Mouse (Mus musculus) layer of hippocampus, adult 18-20 months (tissue): ENCODE results near the gene Pcdh18. TPM values are rescaled to one million over a fixed set of nuclear protein-coding genes. Genes with fewer than 3 reads are reported as not detected.
A peak's percentile ranks its signal among the peaks of the same experiment; 100 is the strongest.

Experiments
- DNase-seq, 2 experiments: peaks; one replicate each; pipeline ENCODE4 v3.0.0; 2022; ENCODE audit warnings: low spot score in 2 of 2
- long read RNA-seq: library from polyadenylated mRNA; stranded (forward); transcript quantifications from one replicate; pipeline ENCODE4 v2.0.0, GENCODE M21; 2021
- total RNA-seq, 2 experiments: library from RNA; stranded (reverse); gene quantifications; 2 replicates each; pipeline ENCODE4 v1.2.3; 2021

Pcdh18 gene
- total RNA-seq, result 1 to 10 TPM; 1.9 to 2.9 TPM
- long read RNA-seq, full-length matches to known transcripts, result 4 of 4 reads
- long read RNA-seq, partial matches to known transcripts, result 0 of 4 reads
- long read RNA-seq, other reads (novel, unspliced or antisense), result 0 of 4 reads

- peak; percentile 17 to 45 for DNase-seq
Measured at GRCm38 (mm10) chr3:49756870-49757625, at the start of gene Pcdh18. Pcdh18 (minus strand) TSS chr3:49757325.

- no peak for DNase-seq
Measured at GRCm38 (mm10) chr3:49806823-49807222, 49.7 kb upstream of the Pcdh18 start.

GRCm38 (mm10) chr3:49805511-49805910 is 48.4 kb upstream of the Pcdh18 start:
- no peak for DNase-seq

GRCm38 (mm10) chr3:49788296-49788695 is 31.2 kb upstream of the Pcdh18 start:
- no peak for DNase-seq

GRCm38 (mm10) chr3:49787719-49788118 is 30.6 kb upstream of the Pcdh18 start:
- no peak for DNase-seq

- no peak for DNase-seq
Measured at GRCm38 (mm10) chr3:49768992-49769738, 12.0 kb upstream of the Pcdh18 start.

- no peak for DNase-seq
Measured at GRCm38 (mm10) chr3:49762711-49763110, 5.6 kb upstream of the Pcdh18 start.

- no peak for DNase-seq
Measured at GRCm38 (mm10) chr3:49761971-49762370, 4.8 kb upstream of the Pcdh18 start.

GRCm38 (mm10) chr3:49757626-49758019 is 498 bp upstream of the Pcdh18 start:
- no peak for DNase-seq

GRCm38 (mm10) chr3:49755986-49756845 is 909 bp downstream of the Pcdh18 start:
- DNase-seq, result no peak

GRCm38 (mm10) chr3:49752766-49753165 is 4.4 kb downstream of the Pcdh18 start:
- DNase-seq, result no peak

GRCm38 (mm10) chr3:49749491-49750284 is 7.4 kb downstream of the Pcdh18 start:
- no peak for DNase-seq

GRCm38 (mm10) chr3:49748054-49748453 is 9.1 kb downstream of the Pcdh18 start:
- DNase-seq, result no peak

GRCm38 (mm10) chr3:49739061-49739460 is 18.1 kb downstream of the Pcdh18 start:
- DNase-seq, result no peak

GRCm38 (mm10) chr3:49738531-49738930 is 18.6 kb downstream of the Pcdh18 start:
- DNase-seq, result no peak

GRCm38 (mm10) chr3:49706503-49706902 is 50.6 kb downstream of the Pcdh18 start:
- no peak for DNase-seq

- no peak for DNase-seq
Measured at GRCm38 (mm10) chr3:49699951-49700350, 57.2 kb downstream of the Pcdh18 start.
